Mouse (Mus musculus) lung, postnatal 4 days (tissue): ENCODE measurements around the gene Limd2.
"Not testable (repeated sequence)": the region's sequence is repeated elsewhere in the genome, so short reads cannot be mapped to it uniquely, and the experiment has no call there.

Experiments
- DNase-seq, 2 experiments: peaks; one replicate each; pipeline ENCODE4 v3.0.0; 2021

Limd2 gene

GRCm38 (mm10) chr11:106170807-106171206 is 10.1 kb upstream of the Limd2 start:
- DNase-seq = peak in 1 of 2 experiments; percentile 60

GRCm38 (mm10) chr11:106167435-106167834 is 6.8 kb upstream of the Limd2 start:
- peak; percentile 37 to 45 for DNase-seq

GRCm38 (mm10) chr11:106164601-106165180 is 4.0 kb upstream of the Limd2 start:
- no peak for DNase-seq

- peak in 1 of 2 experiments; percentile 63 for DNase-seq
Measured at GRCm38 (mm10) chr11:106163546-106163945, 2.9 kb upstream of the Limd2 start.

GRCm38 (mm10) chr11:106162237-106162636 is 1.6 kb upstream of the Limd2 start:
- DNase-seq = no peak

GRCm38 (mm10) chr11:106159921-106160840 is 479 bp downstream of the Limd2 start:
- DNase-seq = peak; percentile 86 to 92

- peak; percentile 80 to 92 for DNase-seq
Measured at GRCm38 (mm10) chr11:106159216-106159920, 1.3 kb downstream of the Limd2 start.

GRCm38 (mm10) chr11:106158930-106159215 is 1.8 kb downstream of the Limd2 start:
- no peak for DNase-seq

- DNase-seq = peak; percentile 42 to 57
Measured at GRCm38 (mm10) chr11:106158081-106158929, 2.4 kb downstream of the Limd2 start.

GRCm38 (mm10) chr11:106157154-106157553 is 3.5 kb downstream of the Limd2 start:
- no peak for DNase-seq

- no peak for DNase-seq
Measured at GRCm38 (mm10) chr11:106156257-106156656, 4.4 kb downstream of the Limd2 start.

GRCm38 (mm10) chr11:106155761-106156160 is 4.9 kb downstream of the Limd2 start:
- DNase-seq = no peak

GRCm38 (mm10) chr11:106154770-106155169 is 5.9 kb downstream of the Limd2 start:
- DNase-seq = no peak

GRCm38 (mm10) chr11:106154091-106154490 is 6.6 kb downstream of the Limd2 start:
- DNase-seq = no peak

- no peak for DNase-seq
Measured at GRCm38 (mm10) chr11:106152132-106152531, 8.5 kb downstream of the Limd2 start.

GRCm38 (mm10) chr11:106151219-106151618 is 9.4 kb downstream of the Limd2 start:
- no peak for DNase-seq

- peak; percentile 90 to 92 for DNase-seq
Measured at GRCm38 (mm10) chr11:106134580-106135528, 25.8 kb downstream of the Limd2 start.

GRCm38 (mm10) chr11:106132516-106132915 is 28.1 kb downstream of the Limd2 start:
- no peak for DNase-seq

GRCm38 (mm10) chr11:106129477-106129876 is 31.2 kb downstream of the Limd2 start:
- no peak for DNase-seq

- not testable (repeated sequence) for DNase-seq
Measured at GRCm38 (mm10) chr11:106126727-106127373, 33.8 kb downstream of the Limd2 start.

GRCm38 (mm10) chr11:106125827-106126226 is 34.8 kb downstream of the Limd2 start:
- DNase-seq = no peak
